Mouse (Mus musculus) kidney, adult 18-20 months (tissue): Measurements from ENCODE around the gene Ankub1.

Experiments
- DNase-seq: peaks from one replicate; pipeline ENCODE4 v3.0.0; 2021

Gene Ankub1

GRCm38 (mm10) chr3:57692719-57693118 lies at the start of gene Ankub1:
Gene Ankub1 (minus strand): TSS chr3:57692799.
- DNase-seq, result no peak

GRCm38 (mm10) chr3:57739830-57740229 lies 47.2 kb upstream of the Ankub1 start:
- DNase-seq, result no peak

- DNase-seq, result no peak
Measured at GRCm38 (mm10) chr3:57736419-57737095, 44.0 kb upstream of the Ankub1 start.

DNA sequence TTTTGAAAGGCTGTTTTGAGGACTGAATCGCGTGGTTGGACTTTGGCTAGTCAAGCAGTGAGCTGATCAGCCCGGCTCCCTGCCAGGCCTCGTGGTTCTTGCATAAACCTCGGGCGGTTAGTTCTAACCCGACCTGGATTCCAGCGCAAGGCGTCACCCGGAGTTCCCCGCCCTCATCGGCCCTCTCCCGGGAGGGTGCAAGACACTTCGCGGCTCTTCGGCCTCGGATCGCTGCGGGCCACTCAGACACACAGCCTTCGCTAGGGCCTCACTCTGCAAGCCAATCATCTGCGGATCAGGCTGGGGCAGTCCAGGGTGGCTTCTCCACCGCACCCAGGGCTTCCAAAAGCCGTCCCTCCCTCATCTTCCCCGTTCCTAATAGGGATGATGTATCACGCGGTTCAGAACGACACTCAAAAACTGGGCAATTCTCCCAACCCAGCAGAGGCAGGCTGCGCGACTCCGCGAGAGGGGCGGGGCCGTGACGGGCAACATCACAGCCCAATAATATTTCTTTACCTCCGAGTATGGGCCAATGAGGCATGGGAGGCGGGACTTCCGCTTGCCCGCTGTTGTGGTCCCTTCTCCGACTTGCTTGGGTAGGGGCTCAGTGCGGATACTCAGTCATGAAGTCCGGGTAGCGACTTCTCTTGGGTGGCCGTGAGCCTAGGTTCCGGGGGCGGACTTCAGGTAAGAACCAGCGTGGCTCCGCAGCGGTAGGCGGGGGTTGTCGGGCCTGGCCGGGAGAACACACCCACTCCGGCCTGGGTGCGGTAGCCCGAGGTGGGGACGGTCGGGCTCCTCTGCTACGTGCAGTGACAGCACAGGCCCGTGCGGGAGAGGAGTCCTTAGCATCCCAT lies 43.1 kb upstream of the Ankub1 start, which contains the start of gene Rnf13:
TSS of gene Rnf13 (plus strand) at position 552 of the 860 bp plus-strand sequence.
- DNase-seq, result peak; percentile 99

DNA sequence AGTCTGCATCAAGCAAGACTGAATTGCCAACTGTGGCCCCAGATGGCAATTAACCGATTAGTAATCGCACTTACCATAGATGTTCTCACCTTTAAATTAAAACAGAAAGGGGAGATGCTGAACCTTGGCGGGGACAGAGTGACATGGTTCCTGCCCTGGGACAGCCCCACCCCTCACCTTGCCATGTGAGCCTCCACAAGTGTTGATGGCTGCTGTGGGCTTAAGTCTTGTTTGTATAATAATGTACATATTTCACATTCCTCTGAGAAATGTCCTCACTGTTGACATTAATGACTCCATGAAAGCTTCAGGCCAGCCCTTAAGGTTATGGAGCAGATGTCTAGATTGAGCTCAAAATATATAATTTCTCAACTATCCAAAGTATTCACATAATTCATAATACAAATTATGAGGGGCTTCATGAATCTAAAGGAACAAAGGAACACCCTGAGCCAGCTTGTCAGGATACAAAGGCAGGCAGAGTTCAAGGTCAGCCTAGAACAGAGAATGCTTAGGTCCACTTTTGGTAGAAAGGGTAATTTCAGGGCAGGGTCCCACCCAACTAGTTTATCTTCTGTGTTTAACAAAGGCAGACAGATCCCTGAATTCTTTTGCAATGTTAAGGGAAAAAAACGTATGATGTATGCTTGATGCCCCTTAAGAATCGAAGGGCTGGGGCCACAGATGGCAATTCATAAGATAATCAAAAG lies 39.8 kb upstream of the Ankub1 start:
- DNase-seq, result no peak

GRCm38 (mm10) chr3:57714151-57714550 lies 21.6 kb upstream of the Ankub1 start:
- no peak for DNase-seq

DNA sequence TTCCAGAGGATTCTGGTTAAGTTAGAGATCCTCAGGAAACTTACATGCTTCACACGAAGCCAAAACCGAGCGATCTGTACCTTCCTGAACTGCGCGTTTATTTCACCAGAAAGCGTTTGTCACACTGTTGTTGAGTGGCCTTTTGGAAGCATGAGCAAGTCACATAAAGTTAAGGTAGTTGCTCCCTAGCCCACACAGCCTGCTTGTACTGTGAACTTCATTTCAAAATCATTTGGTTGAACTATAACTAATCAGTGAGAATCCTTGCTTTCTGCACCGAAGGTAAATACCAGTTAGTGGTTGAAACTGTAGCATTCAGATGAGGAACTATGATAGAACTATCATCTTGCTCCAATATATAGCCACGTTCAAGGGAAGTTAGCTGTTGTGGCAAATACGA lies 4.2 kb upstream of the Ankub1 start:
- no peak for DNase-seq

GRCm38 (mm10) chr3:57696249-57696648 lies 3.6 kb upstream of the Ankub1 start:
- DNase-seq, result peak; percentile 10

GRCm38 (mm10) chr3:57691772-57692171 lies 827 bp downstream of the Ankub1 start:
- DNase-seq, result no peak

DNA sequence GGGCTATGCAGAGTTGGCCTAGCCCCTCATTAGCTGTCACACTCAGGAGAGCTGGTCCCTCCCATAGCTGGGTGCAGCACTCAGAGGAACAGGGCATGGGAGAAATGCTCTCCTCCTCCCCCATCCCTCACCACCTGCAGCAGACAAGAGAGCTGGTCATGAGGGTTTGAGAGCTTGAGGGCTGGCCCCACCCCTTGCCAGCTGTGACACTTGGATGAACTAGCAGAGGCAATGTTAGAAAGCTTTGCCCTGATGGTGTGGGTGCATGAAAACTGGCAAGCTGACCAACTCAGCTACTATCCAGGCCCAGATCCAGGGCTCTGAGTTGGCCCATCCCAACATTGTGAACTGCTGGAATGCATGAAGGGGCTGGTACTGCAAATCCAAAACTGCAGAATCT lies 14.8 kb downstream of the Ankub1 start:
- no peak for DNase-seq

- DNase-seq, result no peak
Measured at GRCm38 (mm10) chr3:57674075-57674474, 18.5 kb downstream of the Ankub1 start.

- DNase-seq, result no peak
Measured at GRCm38 (mm10) chr3:57673586-57673985, 19.0 kb downstream of the Ankub1 start.

GRCm38 (mm10) chr3:57667054-57667723 lies 25.4 kb downstream of the Ankub1 start:
- peak; percentile 69 for DNase-seq

DNA sequence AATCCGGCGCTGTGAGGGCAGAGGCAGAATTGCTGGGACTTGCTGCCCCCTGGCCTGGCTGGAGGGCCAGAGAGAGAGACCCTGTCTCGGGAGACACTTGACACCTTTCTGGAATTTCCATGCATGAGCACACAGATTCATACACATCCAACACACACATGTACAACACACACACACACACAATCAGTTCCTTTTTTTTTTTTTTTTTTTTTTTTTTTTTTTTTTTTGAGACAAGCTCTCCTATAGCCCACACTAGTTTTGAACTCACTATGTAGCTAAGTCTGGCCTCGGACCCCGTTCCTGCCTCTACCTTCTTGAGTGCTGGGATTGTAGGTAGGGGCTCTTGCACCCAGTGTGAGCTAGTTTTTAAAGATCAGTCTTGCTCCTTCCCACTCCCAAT lies 26.7 kb downstream of the Ankub1 start:
- no peak for DNase-seq

DNA sequence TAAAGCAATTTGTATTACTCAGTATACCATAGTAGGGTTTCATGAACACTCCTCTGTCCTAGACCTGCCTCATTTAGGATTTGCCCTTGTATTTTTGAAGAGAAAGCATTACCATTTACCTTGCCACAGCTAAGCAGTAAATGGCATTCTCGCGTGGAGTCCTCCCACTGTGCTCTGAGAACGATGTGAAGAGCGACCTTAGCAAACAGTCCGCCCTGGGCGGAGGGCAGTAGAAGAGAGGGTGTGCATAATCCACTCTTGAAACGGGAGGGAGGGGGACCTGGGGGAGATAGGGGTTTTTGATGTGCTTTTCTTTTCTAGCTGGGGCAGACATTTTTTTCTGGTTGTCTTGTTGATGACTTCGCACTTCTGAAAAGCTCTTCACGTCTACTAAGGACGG lies 27.9 kb downstream of the Ankub1 start:
- no peak for DNase-seq

- DNase-seq, result no peak
Measured at GRCm38 (mm10) chr3:57663731-57664130, 28.9 kb downstream of the Ankub1 start.

- no peak for DNase-seq
Measured at GRCm38 (mm10) chr3:57658608-57659007, 34.0 kb downstream of the Ankub1 start.

DNA sequence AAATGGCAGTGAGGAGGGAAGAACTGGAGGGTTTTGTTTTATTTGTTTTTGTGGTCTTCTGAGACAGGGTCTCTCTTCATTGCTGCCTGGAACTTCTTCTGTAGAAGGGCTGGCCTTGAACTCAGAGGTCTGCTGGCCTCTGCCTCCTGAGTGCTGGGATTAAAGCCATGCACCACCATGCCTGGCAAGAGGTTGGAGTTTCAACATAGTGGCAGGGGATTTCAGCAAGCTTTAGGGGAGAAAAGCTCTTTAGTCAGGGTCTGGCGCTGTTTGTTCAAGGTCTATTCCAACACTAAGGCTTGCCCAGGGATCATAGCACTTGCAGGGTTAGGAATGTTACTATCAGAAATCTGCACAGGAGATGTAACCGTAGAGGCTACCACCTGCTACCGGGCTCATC lies 39.0 kb downstream of the Ankub1 start:
- no peak for DNase-seq

- no peak for DNase-seq
Measured at GRCm38 (mm10) chr3:57652485-57652884, 40.1 kb downstream of the Ankub1 start.

DNA sequence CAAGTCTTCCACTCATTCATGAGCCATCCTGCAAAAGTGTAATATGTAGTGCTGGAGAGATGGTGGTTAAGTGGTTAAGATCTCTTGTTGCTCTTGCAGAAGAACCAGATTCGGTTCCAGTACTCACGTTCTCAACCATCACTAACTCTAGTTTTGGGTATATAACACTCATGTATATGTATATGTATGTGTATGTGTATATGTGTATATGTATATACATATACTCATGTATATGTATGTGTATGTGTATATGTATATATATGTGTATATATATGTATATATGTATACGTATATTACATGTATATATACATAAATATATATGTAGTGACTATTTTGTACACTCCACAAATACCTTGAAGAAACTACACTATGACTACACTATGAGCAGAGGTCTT lies 40.7 kb downstream of the Ankub1 start:
- DNase-seq, result no peak

DNA sequence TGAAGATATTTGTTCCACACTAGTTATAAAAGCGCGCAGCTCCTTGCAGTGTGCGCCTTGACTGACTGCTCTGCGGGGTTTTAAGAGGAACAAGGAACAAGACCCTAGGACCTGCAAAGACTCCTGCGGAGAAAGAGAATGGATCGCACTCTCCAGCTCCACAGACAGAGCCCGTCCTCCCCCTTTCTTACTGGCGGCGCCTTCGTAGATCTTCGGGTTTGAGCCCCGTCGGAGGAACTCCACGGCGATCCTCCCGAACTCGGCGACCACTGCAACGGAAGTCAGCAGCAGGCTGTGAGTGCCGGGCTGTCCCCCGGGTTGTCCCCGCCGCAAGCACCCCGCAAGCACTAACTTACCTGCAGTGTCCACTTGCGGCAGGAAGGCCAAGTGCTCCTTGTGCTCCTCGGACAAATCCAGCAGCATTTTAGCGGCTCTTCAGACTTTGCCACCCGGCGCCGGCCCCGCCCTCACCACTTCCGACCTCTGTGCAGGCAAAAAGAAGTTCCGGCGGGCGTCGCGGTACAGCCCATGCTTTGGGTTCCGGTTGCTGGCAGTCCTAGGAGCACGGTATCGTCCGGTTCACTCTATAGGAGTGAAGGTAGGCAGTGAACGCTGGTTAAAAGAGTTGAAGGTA lies 41.3 kb downstream of the Ankub1 start, which contains the start of gene Commd2:
TSS of gene Commd2 (minus strand) at position 485 of the 634 bp plus-strand sequence.
- peak; percentile 93 for DNase-seq

GRCm38 (mm10) chr3:57643191-57643590 lies 49.4 kb downstream of the Ankub1 start:
- no peak for DNase-seq
